Mouse (Mus musculus) T-helper 1 cell (primary cell): ENCODE results near the gene Sp3.

ENCODE experiments used
- in situ Hi-C: fragments of 300-600 bp; cut with MboI, MseI; formaldehyde crosslinking; loops from one replicate; pipeline ENCODE4 v1.15.1; 2025; ENCODE audit warnings: high pct_unique_total_duplicates

The Sp3 gene

GRCm38 (mm10) chr2:72980337-72981074, at the start of gene Sp3:
Sp3 (minus strand) TSS chr2:72980446.
- in situ Hi-C loops, result loop anchor here (25.0 kb wide), 1 partner anchor 907 kb away; the partner anchor contains the start of gene Atf2

- in situ Hi-C loops, result no loop called here
These were observed 49.6 kb upstream of the Sp3 start for GRCm38 (mm10) chr2:73029846-73030245.

DNA sequence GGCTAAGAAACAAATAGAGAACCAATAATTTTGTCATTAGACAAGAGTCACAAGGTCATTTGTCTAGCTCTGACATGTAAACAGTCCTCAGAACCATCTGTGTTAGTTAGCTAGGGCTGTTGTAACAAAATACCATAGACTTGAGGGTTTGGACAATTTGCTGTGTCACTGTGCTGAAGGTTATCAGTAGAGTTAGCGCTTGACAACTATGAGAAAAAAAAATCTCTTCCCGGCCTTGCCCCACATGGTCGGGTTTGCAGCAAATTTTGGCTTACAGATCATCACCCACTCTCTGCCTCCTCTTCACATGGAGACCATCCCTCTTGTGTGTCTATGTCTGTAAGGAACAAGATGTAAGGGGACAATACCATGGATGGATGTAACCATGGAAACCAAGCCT, 47.8 kb upstream of the Sp3 start:
- in situ Hi-C loops, result no loop called here

GRCm38 (mm10) chr2:73027126-73027525, 46.9 kb upstream of the Sp3 start:
- in situ Hi-C loops, result no loop called here

DNA sequence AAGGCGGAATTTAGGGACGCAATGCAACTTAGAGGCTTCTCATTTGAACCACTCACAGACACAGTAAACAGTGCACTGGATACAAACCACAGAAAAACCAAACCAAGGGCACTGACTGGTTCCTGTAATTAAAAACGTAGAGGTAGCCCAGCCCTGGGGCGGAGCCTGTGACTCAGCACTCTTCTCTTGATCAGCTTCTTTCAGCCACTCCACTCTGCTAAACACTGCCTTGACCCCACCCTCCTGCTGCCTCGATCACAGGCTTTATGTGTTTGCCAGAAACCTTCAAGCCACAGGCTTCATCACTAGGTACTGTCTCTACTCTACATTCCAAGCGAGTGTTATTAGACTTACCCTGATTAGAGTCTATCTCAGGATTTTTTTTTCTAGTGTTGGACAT, 43.6 kb upstream of the Sp3 start:
- in situ Hi-C loops, result no loop called here

- in situ Hi-C loops, result no loop called here
These were observed 40.8 kb upstream of the Sp3 start for GRCm38 (mm10) chr2:73021046-73021445.

GRCm38 (mm10) chr2:73019371-73020146, 39.3 kb upstream of the Sp3 start:
- in situ Hi-C loops, result loop anchor here (10.0 kb wide), 1 partner anchor 745 kb away; no protein-coding TSS in a partner anchor

DNA sequence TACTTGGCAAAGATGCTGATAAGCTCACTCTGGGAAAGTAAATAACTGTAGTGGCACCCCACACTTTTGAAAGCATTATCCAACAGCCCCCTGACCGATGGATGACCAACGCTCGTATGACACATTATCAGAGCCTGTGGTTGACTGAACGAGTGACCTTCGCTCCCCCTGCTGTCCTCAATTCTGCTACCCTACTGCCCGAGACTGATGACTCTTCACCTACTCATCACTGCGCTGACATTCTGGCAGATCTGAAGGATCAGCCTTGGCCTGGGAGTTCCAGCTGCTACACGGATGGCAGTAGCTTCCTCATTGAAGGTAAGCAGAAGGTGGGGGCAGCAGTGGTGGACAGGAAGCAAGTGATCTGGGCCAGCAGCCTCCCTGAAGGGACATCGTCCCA, 33.8 kb upstream of the Sp3 start:
- in situ Hi-C loops, result loop anchor here (10.0 kb wide), 1 partner anchor 751 kb away; no protein-coding TSS in a partner anchor

GRCm38 (mm10) chr2:73012636-73013035, 32.4 kb upstream of the Sp3 start:
- in situ Hi-C loops, result loop anchor here (10.0 kb wide), 1 partner anchor 752 kb away; no protein-coding TSS in a partner anchor

- in situ Hi-C loops, result no loop called here
These were observed 27.2 kb upstream of the Sp3 start for GRCm38 (mm10) chr2:73007472-73007871.

GRCm38 (mm10) chr2:73005611-73006515, 25.6 kb upstream of the Sp3 start:
- in situ Hi-C loops, result no loop called here

- in situ Hi-C loops, result no loop called here
These were observed 23.8 kb upstream of the Sp3 start for GRCm38 (mm10) chr2:73003751-73004717.

DNA sequence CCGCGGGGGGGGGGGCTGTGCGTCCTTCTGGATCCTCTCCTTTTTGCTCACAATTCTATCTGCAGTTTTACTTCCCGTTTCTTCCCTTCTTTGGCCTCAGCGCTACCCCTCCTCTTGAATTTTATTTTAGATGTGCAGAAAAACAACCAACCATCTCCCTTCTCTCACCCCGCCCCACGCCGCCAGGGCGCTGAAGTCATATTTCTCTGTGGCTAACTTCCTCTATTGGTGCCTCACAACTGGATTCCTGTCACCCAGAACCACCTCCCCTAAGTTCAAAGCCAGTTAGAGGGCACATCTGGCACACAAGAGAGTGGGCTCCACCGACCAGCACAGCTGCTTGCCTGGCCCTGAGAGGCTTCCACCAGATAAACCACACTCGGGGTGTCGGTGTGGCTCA, 22.8 kb upstream of the Sp3 start:
- in situ Hi-C loops, result no loop called here

- in situ Hi-C loops, result no loop called here
These were observed 22.2 kb upstream of the Sp3 start for GRCm38 (mm10) chr2:73002451-73002850.

DNA sequence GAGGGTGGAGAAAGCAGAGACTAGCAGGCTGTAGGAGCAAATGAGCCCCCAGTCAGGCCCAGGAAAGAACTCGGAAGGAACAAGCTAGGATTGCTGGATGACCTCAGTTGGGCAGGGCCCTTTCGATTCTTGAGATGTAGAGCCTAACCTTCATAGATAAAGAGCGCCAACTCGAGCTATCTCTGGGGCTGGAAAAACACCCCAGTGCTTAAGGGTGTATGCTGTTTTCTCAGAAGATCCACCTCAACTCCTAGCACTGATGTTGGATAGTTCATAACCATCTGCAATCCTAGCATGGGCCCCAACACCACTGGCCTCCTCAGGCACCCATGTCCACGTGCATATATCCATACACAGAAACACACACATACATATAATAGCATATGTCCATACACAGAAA, 21.7 kb upstream of the Sp3 start:
- in situ Hi-C loops, result no loop called here

DNA sequence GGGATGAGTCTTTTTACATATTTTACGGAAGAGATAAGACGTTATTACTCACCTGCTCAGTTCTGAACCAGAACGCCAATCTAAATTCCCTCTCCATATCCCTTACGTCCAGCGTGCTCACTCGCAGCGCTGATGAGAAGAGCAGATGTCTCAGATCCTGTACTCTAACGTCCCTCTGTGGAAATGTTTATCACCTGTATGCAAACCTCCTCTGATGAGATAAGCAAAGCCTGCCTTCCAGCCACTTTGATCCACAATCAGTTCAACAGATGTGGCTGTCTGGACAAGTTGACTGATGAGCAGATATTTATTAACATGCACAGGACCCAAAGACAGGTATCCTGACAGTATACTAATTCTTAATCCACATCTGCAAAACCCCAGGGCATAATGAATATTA, 19.9 kb upstream of the Sp3 start:
- in situ Hi-C loops, result no loop called here

GRCm38 (mm10) chr2:72997586-72997985, 17.3 kb upstream of the Sp3 start:
- in situ Hi-C loops, result loop anchor here (25.0 kb wide), 1 partner anchor 890 kb away; the partner anchor contains the start of gene Atf2

GRCm38 (mm10) chr2:72996808-72997378, 16.6 kb upstream of the Sp3 start:
- in situ Hi-C loops, result loop anchor here (25.0 kb wide), 1 partner anchor 890 kb away; the partner anchor contains the start of gene Atf2

- in situ Hi-C loops, result loop anchor here (25.0 kb wide), 1 partner anchor 892 kb away; the partner anchor contains the start of gene Atf2
These were observed 15.3 kb upstream of the Sp3 start for GRCm38 (mm10) chr2:72995346-72996097.
